Mouse (Mus musculus) thymus, postnatal 4 days (tissue): ENCODE results near the gene Aldh1b1.

Experiments
- DNase-seq: peaks from one replicate; pipeline ENCODE4 v3.0.0; 2021

The Aldh1b1 gene

DNA sequence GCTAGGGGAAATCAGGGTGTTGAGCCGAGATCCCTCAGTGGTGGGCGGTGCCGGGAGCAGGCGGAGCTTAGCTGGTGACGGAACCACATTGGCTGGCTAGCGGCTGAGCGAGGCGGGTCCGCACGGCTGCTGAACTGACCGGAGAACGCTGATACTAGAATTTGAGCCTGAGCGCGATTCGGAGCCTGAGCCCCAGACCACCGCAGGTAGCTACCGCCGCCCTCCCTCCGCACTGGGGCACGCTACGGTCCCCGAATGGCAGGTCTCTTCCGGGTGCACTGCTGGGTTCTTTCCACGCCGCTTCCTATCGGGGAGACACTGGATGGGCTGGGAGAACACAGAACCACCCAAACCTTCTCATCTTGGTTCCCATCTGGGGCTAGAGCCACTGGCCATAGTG, at the start of gene Aldh1b1:
Gene Aldh1b1, plus strand, starts transcription at position 59 of the 400 bp plus-strand sequence.
- DNase-seq = peak; percentile 75

DNA sequence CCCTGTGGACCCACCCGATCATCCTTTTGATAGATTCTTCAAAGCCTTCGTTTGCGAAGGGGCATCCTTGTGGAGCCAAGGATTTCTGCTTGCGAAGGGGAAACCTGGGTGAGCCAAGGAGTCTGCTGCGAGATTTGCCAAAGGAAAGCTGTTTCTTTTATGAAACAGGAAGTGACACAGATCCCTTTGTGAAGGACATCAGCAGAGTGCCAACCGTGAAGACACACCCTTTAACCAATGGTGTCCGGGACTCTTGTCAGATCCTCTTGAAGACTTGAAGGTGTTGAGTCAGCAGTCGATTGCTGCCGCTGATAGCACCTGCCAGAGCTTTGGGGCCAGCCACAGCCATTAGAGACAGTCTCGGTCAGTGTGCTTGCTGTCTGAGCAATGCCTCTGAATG, 49.4 kb upstream of the Aldh1b1 start:
- no peak for DNase-seq

DNA sequence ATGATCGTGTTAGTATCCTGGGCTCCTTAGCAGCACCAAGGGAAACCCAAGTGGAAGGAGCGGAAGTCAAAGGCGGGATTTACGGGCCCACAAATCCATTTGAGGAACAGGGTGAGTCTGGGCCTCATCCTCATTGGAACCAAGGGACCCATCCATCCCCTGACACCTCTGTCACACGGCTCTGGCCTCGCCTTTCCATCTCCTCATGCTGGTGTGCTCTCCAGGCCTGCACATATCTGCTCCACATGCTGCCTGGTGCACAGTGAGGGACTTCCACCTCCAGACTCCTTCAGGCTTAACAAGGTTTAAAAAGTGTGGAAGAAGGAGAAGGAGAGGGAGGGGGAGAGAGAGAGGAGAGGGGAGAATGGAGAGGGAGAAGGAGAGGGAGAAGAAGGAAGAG, 48.3 kb upstream of the Aldh1b1 start:
- DNase-seq = no peak

DNA sequence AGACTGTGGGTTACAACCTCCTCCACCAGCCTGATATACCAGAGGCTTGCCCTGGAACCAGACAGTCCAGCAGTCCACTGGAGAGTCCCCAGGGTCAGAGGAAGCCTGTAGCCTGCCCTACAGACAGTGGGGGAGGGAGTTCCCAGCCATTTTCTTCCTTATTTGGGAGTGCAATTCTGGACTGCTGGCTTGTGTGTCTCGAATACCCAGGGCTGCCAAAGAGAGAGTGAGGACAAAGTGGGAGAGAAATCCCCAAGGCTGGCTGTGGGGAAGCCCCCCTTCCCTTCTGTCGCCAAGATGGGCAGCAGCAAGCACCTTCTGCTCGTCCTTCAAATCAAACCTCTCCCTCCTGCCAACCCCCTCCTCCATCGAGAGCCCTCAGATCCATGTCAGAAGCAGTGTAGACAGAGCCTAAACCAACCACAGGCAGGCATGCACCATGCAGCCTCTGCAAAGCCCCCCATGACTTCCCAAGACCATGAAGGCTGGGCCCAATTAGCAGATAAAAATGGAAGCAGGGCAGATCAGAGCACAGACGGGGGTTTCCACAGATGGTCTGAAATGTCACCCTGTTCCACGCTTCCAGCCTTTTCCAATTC, 45.5 kb upstream of the Aldh1b1 start:
- no peak for DNase-seq

DNA sequence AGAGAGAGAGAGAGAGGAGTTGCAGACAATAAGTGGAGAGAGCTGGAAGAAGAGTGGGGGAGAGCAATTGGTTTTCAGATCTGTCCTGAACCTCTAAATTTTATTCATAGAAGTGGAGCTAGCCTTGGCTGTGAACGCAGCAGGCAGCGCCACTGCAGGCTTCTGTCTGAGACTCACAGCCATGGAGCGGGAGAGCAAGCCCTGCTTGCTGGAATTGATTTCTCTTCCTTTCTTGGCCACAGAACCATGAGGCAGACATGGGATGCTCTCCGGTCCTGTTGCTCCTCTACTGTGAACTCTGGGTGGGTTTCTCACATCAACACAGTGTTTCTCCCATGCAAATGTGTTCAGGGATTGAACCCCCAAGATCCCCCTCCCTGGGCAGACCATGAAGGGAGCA, 44.7 kb upstream of the Aldh1b1 start:
- no peak for DNase-seq

DNA sequence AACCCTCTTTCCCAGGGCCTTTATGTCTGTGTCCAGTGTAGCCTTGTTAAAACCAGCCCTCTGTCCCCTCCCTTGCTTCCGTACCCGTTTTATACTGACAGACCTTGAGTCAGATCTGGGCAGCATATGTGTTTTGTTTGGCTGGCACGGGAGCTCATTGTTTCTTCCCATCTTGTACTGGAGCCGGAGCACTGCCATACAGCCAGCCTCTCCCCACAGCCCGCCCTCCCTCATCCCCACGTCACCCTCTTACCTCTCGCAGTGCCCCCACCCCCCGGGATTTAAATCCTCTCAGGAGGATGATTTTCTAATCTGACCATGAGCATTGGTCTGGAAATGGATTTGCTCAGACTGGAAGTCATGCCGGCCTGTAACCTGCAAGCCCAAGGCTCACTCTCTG, 43.7 kb upstream of the Aldh1b1 start:
- DNase-seq = no peak

DNA sequence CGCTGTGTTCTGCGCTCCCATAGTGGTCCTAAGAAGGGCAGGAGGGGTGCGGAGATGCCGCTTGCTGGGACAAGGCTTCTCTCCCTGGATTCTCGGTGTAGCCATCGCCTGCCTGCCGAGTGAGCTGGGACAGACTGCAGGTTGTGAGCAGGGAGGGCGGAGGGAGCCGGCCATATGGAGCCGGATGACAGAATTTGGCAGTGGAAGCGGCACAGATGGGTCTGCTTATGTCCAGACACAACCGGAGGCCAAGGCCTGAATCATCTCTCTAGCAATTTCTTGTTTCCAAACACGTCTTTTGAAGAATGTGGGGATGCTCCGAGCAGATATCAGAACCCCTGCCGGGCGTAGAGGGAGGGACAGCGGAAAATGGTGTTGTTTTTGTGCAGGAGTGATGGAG, 42.9 kb upstream of the Aldh1b1 start:
- no peak for DNase-seq

DNA sequence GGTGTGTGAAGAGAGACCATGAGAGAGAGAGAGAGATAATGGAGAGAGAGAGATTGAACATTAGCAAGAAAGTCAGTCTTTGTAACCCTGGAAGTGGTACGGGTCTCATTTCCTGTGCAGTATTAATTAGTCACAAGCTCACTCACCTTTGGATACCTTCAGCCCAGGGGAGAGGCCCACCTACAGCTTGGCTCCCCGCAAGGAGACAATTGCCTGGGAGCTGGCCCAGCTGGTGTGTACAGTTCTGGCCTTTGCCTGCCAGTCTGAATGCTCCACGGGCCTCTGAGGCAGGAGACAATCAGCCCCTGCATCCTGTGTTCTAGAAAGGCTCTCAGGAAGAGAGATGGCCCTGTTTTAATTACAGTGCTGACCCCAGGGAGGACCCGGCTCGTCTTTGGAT, 40.9 kb upstream of the Aldh1b1 start:
- DNase-seq = no peak

DNA sequence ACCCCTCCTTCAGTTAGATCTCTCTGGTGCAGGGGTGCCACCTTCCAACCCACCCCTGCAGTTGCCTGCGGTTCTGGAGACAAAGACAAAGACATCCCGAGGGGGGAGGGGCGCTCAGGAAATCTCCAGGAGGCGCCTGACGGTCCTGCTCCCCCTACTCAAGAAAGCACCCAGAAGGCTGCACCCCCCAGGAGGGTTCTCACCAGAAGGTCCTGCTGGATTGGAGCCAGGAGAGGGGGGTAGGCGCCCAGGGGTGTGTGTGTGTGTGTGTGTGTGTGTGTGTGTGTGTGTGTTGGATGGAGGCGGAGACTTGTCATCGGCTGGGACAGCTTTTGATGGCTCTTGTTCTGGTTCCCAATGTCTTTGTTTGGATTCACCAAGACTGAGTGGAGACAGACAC, 39.4 kb upstream of the Aldh1b1 start:
- no peak for DNase-seq

DNA sequence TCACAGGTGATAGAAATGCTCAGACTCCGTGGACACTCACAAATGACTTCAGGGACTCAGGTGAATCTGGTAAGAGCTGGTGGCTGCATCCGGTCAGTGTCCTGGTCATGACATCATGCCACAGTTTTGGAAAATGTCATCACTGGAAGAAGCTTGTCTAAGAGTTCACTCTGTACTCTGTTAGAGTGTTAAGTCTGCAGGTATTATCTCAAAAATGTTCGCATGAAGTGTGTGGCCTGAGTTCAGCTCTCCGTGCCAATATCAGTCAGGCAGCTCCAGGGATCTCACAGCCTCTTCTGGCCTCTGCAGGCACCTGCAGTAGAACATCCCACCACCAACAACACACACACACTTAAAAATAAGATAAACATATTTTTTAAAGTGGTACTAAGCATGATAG, 36.2 kb upstream of the Aldh1b1 start:
- no peak for DNase-seq

DNA sequence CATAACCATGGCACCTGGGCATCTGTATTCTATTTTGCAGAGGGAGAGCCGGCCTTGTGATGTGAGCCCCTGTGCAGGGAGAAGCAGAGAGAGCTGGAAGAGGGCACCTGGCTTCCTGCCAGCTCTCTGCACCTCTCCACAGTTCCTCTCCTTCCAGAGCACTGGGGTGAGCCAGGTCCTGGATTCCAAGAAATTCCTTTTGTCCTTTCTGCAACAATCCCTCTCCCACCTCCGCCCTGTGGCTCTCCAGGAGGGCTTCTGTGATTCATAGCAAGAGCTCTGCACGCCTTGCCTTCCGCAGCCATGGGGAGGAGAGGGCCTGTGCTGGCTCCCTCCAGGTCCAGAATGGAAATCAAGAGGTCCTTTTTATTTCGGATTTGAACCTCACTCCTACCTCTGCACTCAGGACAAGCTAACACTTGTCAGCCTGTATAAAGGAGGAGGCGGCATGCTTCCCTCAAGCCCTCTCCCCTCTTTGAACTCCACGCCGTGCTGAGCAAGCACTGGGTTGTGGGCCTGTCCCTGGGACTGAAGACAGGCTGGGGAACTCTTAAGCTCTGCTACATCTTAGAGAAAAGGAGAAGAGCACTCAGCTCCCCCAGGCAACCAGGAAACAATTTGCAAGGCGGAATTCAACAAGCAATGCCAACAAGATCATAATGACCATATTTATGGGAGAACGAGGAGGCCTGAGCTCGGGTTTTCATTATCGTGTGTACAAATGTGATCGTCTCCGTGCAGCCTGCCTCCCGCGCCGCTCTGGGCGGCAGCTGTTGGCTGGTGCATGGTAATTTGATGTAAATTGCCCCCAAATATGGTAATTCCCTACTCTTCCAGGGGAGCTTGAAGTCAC, 35.3 kb upstream of the Aldh1b1 start:
- DNase-seq = peak; percentile 46

DNA sequence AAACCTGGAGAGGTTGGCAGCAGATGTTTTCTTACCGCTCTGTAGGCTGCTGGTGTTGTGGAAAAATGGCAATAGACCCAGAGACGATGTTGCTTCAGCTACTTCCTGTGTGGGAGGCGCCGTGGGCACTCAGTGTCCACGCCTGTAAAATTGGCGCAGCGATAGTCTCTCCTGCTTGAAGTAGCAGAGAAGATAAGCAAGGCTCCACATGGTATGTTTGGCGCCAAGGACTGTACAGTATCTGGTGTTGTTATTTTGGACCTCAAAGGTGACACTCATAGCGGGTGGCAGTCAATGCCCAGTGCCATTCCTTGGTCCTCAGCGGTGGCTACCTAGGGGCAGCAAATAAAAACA, 34.7 kb upstream of the Aldh1b1 start:
- DNase-seq = no peak

DNA sequence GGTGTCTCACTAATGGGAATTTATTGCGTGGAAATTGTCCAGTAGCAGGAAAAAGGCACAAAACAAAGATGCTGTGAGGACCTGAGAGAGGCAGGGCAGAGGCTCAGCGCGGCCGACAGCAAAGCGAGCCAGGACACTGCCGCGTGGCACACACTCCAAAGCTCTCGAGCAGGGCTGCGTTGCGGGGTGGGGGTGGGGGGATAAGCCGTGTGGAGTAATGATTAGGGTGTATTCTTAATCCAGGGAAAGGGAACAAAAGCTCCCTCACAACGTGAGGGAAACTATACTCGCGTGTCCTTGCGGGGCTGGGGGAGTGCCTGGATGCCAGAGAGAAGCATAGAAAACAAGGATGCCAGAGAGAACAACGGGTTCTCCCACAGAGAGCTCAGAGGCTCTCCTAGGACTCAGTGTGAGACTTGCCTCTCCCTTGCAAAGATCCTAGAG, 33.7 kb upstream of the Aldh1b1 start:
- DNase-seq = peak; percentile 20

DNA sequence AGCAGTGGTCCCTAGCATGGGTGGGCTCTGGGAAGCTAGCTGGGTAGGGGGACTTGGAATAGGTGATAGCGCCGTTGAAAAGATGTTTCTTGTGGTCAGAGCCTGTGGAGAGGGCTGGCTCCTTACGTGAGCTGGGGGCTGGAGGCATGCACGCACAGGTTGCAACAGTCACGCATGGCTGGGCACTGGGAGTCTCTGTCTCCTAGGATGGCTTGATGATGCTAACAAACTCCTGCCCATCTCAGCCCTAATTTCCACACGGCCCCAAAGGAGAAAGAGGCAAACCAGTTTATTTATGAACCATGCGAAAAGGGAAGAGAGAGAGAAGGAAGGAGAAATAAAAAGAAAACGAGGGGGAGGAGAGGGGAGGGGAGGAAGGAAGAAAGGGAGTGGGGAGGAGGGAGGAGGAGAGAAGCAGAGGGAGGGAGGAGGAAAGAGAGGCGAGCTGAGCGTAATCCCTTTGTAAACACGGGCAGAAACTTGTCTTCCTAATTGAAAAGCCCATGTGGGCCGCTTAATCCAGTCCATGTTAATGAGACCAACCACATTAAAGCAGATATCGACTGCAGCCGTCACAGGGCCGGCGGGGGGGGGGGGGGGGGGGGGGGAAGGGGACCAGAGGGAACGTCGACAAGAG, 33.1 kb upstream of the Aldh1b1 start:
- DNase-seq = no peak

DNA sequence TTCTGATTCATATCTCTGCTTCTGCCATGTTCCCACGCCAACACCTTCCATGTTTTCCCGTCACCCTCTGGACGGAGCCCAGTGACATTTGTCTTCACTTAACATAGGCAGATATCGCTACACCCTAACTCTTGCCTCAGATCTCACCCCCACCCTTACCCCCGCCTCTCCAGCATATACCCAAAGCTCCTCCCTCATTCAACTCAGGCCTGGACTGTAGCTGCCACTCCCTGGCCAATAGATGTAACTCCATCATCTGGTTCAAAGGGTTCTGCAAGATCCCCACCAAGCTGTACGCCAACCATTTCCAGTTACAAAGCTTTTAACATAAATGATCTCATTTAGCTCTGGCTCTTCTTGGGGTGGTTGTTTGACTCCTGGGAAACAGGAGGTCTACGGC, 32.0 kb upstream of the Aldh1b1 start:
- DNase-seq = no peak

DNA sequence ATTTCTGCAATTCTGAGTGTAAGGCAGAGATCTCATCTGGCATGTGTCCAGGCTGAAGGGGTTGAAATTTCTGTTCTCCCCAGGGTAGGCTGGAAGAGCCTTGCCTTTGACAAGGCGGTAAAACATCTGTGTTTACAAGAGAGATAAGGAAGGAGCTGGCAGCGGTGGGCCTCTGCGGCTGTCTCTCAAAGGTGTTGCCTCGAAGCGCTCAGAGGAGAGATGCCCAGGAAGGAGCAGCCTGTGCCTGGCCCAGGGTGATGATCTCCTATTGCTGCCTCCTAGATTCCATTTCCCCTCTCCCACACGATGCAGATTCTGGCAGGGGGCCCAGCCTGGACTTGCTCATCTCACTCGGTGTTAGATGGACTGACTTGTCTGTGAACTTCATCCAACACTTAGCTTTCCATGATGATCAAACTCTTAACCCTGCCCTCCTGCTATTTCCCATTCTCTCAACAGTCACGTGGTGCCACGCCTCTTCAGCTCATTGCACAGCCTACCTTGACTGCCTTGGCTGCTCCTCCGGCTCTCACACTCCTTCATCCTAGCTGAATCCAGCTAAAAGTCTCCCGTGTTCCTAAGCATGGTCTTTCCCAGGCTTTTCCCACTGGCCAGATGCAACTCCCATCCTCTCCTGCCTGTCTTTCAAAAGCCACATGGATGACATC, 30.8 kb upstream of the Aldh1b1 start:
- peak; percentile 47 for DNase-seq

DNA sequence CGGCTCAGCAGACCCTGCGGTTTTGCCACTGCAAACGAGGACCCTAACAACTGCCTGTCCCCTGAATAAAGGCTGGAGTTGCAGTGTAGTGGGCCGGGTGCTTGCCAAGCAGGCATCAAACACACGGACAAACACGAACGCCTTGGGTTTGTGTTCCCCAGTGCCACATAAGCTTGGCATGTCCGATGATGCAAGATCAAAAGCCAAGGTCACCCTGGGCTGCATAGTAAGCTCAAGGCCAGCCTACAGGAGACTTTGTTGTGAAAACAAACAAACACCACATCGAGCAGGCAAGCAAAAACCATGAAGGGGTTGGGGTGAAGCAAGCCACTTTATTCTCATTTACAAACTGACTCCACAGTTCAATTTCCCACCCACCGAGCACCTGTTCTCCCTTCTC, 29.7 kb upstream of the Aldh1b1 start:
- DNase-seq = no peak

DNA sequence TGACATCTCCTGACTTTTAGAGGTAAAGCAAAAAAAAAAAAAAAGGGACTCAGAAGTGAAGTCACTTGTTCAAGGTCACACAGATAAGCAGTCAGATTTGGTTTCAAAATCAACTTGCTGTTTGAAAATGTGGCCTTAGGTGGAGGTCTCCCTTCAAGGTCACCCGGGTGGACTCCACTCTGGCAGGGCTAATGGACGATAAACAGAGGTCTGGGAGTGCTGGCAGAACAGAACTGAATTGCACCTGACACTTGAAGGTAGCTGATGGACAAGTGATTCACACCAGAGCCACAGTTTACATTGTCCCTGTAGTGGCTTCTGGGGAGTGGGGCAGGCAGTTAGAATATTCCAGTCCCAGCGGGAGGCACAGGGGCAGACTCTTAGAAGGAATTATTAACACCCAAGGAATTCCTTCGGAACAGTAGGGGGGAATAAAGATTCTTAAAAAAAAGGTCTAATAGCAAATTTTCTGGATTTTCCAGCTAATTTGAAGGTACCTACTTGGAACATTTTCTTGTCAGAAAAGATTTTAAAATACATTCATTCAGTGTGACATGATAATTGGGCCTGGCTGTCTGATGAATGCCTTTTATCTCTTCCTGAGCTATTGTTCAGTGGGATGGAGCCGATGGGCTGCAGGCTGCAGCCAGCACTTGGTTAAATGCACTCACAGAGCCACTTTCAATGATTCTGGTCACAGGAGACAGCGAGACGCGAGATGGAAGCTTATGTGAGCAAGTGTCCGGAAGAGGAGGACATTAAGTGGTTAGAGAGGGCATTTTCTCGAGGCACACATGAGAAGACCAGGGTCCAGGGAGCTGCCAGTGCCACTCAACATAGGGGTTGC, 28.8 kb upstream of the Aldh1b1 start:
- DNase-seq = no peak

DNA sequence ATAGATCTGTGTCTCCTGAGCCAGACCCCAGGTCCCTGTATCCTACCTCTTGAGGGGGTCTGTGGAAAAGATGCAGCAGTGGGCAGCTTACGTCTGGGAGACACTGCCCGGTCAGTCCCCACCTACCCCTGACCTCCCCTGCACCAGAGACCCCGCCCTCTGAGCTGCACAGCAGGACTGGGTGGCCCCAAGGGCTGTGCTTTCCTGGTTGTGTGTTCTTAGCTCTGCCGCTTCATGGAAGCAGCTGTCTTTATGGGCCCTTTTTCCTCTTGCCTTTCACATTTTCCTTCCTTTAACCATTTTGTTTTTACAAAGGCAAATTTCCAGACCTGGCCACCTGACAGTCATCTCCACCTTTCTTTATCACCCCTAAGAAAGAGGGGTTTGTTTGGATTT, 28.2 kb upstream of the Aldh1b1 start:
- no peak for DNase-seq

DNA sequence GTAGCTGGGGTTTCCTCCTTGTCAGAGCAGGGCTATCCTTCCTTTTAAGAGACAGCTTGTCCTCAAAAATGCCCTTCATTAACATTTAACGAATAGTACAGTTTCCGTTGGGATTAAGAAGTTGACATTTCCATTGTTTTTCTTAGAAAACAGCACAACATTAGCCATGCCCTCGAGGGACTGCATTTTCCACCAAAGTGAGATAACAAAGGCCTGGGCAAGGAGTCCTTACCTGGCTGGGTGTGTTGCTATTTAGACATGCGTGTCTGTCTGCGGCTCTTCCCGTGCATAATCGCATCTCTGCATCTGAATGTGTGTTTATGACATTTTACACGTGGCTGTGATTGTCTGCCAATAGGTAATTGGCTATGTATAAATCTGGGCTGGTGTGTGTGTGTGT, 27.6 kb upstream of the Aldh1b1 start:
- no peak for DNase-seq

DNA sequence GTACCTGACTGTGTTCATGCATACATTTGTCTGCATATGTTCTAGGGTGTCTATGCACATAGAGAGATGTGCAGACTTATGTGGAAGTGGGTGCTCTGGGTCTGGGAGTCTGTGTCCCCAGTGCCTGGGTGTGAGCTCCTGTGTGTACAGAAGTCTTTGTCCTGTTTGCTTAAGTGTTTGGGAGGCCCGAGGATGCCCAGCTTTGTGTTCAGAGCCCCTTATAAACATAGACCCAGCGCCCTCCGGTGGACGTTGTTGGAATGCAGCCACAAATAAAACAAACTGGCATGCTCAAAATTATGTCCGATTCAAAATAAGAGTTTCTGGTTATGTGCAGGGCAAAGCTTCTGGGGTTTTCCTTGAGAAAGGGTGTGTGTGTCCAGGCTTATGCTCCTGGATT, 27.2 kb upstream of the Aldh1b1 start:
- peak; percentile 74 for DNase-seq

DNA sequence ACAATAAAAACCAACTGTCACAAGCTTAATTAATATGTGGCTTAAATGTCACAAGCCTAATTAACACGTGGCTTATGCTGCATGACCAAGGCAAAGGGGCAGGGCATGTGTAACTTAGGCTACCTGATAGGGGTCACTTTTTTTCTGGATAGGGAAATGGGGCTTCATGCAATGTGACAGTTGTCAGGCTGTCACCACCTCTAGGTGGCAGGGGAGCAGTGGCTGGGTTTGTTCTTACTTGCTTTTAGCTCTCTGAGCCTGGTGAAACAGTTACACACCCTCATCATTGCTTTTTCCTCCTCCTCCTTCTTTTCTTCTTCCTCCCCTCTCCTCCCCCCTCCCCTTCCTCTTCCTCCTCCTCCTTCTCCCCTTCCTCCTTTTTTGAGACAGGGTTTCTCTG, 15.2 kb upstream of the Aldh1b1 start:
- no peak for DNase-seq

DNA sequence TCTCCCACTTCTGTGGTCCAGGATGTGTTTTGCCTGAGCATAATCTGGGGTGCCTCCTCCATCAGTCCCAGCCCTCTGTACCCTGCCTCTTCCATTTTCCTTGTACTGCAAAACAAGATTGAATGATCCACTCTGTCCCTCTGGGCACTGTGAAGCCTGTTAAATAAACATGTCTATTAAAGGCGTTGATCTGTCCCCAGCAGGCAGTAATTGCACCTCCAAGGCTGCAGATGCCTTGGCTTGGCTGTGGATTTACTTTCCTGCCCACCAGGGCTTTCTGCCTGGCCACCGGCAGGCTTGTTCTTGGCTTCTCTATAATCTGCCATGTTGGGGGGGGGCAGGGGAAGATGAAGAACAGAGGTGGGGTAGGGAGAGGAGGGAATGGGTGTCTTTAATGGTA, 12.9 kb upstream of the Aldh1b1 start:
- no peak for DNase-seq
